Mouse (Mus musculus) colon, adult 2 months (tissue): ENCODE measurements around the gene Ndufaf1. TPM values are rescaled to one million over a fixed set of nuclear protein-coding genes. Genes with fewer than 3 reads are reported as not detected.

Experiments
- polyA plus RNA-seq: library from polyadenylated mRNA; depleted of rRNA; stranded (reverse); fragments of >200 nt; gene quantifications from 2 replicates; pipeline ENCODE4 v1.2.3, GENCODE M21; 2012; rRNA removed

Gene Ndufaf1
- polyA plus RNA-seq, result 1.7 TPM in 2 replicates

GRCm38 (mm10) chr2:119662220-119663182 is at the start of gene Ndufaf1:
Gene Ndufaf1, minus strand, starts transcription at chr2:119662827.

GRCm38 (mm10) chr2:119674525-119675214 is 12.0 kb upstream of the Ndufaf1 start, which contains the start of gene Rtf1:
Gene Rtf1, plus strand, starts transcription at chr2:119675068.

GRCm38 (mm10) chr2:119618199-119618982 is 44.2 kb downstream of the Ndufaf1 start, which contains the start of the genes Nusap1 and Oip5:
Gene Nusap1, plus strand, starts transcription at chr2:119618298.
Gene Oip5, minus strand, starts transcription at chr2:119618469.

Other genes with a start within 250 kb of the Ndufaf1 start
- gene Ino80, start 185.1 kb downstream of the Ndufaf1 start, polyA plus RNA-seq, result 6.0 and 6.3 TPM in 2 replicates
- gene Exd1, start 115.2 kb downstream of the Ndufaf1 start, polyA plus RNA-seq, result 0.12 and 0.81 TPM in 2 replicates
- gene Chp1, start 115.1 kb downstream of the Ndufaf1 start, polyA plus RNA-seq, result 125 and 155 TPM in 2 replicates
- gene Nusap1, start 44.5 kb downstream of the Ndufaf1 start, polyA plus RNA-seq, result 0.88 and 1.2 TPM in 2 replicates
- gene Oip5, start 44.4 kb downstream of the Ndufaf1 start, polyA plus RNA-seq, result 3.9 and 5.9 TPM in 2 replicates
- 5.9 and 6.2 TPM in 2 replicates for gene Rtf1, start 12.2 kb upstream of the Ndufaf1 start, polyA plus RNA-seq
- 17.6 and 18.0 TPM in 2 replicates for gene Itpka, start 79.5 kb upstream of the Ndufaf1 start, polyA plus RNA-seq
- 3.6 and 3.9 TPM in 2 replicates for gene Ltk, start 97.6 kb upstream of the Ndufaf1 start, polyA plus RNA-seq
- 25.0 and 26.3 TPM in 2 replicates for gene Rpap1, start 124.7 kb upstream of the Ndufaf1 start, polyA plus RNA-seq
- gene Tyro3, start 134.9 kb upstream of the Ndufaf1 start, polyA plus RNA-seq, result 10.8 and 11.3 TPM in 2 replicates
- gene Mga, start 234.4 kb upstream of the Ndufaf1 start, polyA plus RNA-seq, result 8.7 and 9.3 TPM in 2 replicates